Comparison of ENCODE assay signal across 16 mouse cellular contexts in the genomic region with DNA sequence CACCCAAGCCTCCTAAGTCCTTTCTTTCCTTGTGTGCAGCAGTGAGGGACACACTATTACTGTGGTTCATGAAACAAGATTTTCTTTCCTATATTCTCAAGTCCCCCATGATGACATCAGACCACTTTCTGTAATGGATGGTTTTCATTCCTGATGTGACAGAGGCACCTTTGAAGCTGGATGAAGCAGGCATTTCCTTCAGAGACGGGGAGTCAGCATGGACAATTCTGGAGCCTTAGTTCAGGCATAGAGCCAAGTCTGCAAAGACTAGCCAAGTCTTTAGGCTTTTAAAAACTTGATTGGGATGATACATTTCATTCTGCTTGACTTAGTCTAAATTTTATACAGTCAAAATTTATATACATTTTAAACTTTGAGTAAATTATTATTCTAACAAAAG.
DNase-seq lines count a peak whose midpoint lies in the region; ATAC-seq and TF ChIP-seq lines count a peak whose summit lies in the region.
"Had no signal": no experiment of that assay in that cellular context is flagged by ENCODE, and none has a peak within 500 bp of the region (broad histone marks: within the 10 kb centered on the region; RNA-seq: fewer than 3 reads in every experiment).

No protein-coding gene starts in this region.

- H3K9ac ChIP-seq in forebrain, postnatal 0 days = no peak overlapping the region
- no peak overlapping the region for H3K9ac ChIP-seq in forebrain, embryonic 15.5 days (replicated peaks)
- no peak overlapping the region for H3K9ac ChIP-seq in lung, embryonic 14.5 days
- H3K9ac ChIP-seq: hindbrain, embryonic 14.5 days; limb, embryonic 13.5 days; liver, postnatal 0 days had no signal

- ATAC-seq in forebrain, postnatal 0 days = no peak
- no peak for ATAC-seq in forebrain, embryonic 15.5 days (replicated peaks)
- no peak; the same call in 1 of the 2 replicates for ATAC-seq in lung, embryonic 14.5 days (ENCODE audit: insufficient read depth)
- ATAC-seq: liver, postnatal 0 days had no signal

- 22% methylated on average over 1 of the region's 1 CpGs for WGBS in forebrain, postnatal 0 days
- 22% methylated on average over 1 of the region's 1 CpGs for WGBS in forebrain, embryonic 15.5 days
- WGBS in lung, embryonic 14.5 days = 22% methylated on average over 1 of the region's 1 CpGs

- H3K4me3 ChIP-seq in forebrain, postnatal 0 days (ENCODE audit: low read depth, low read length) = no peak overlapping the region
- no peak overlapping the region for H3K4me3 ChIP-seq in forebrain, embryonic 15.5 days
- no peak overlapping the region for H3K4me3 ChIP-seq in lung, embryonic 14.5 days (ENCODE audit: low read depth, low read length)
- H3K4me3 ChIP-seq: limb, embryonic 13.5 days had no signal

- no peaks in the 10 kb centered on the region for H3K27me3 ChIP-seq in forebrain, postnatal 0 days (ENCODE audit: insufficient read depth, low read length)
- no peaks in the 10 kb centered on the region for H3K27me3 ChIP-seq in forebrain, embryonic 15.5 days
- no peaks in the 10 kb centered on the region for H3K27me3 ChIP-seq in lung, embryonic 14.5 days (ENCODE audit: insufficient read depth, low read length)
- H3K27me3 ChIP-seq: limb, embryonic 13.5 days had no signal

- H3K9me3 ChIP-seq in forebrain, postnatal 0 days (ENCODE audit: low read length) = no peaks in the 10 kb centered on the region
- no peaks in the 10 kb centered on the region for H3K9me3 ChIP-seq in forebrain, embryonic 15.5 days
- H3K9me3 ChIP-seq in lung, embryonic 14.5 days (ENCODE audit: low read depth, low read length) = no peaks in the 10 kb centered on the region
- H3K9me3 ChIP-seq: limb, embryonic 13.5 days had no signal

- no peaks in the 10 kb centered on the region for H3K36me3 ChIP-seq in forebrain, postnatal 0 days (ENCODE audit: insufficient read depth)
- H3K36me3 ChIP-seq in forebrain, embryonic 15.5 days = no peaks in the 10 kb centered on the region
- no peaks in the 10 kb centered on the region for H3K36me3 ChIP-seq in lung, embryonic 14.5 days (ENCODE audit: insufficient read depth)
- H3K36me3 ChIP-seq: limb, embryonic 13.5 days had no signal

- TF ChIP-seq CTCF in forebrain, postnatal 0 days (IDR thresholded peaks at IDR 0.05; ENCODE audit: low read depth) = no peak
- TF ChIP-seq CTCF in lung, embryonic 14.5 days (IDR thresholded peaks at IDR 0.05; ENCODE audit: low read depth) = no peak

- no peak overlapping the region for H3K27ac ChIP-seq in forebrain, postnatal 0 days (ENCODE audit: low read depth, low read length)
- no peak overlapping the region for H3K27ac ChIP-seq in forebrain, embryonic 15.5 days (replicated peaks)
- no peak overlapping the region for H3K27ac ChIP-seq in lung, embryonic 14.5 days (ENCODE audit: low read depth)
- H3K27ac ChIP-seq: hindbrain, embryonic 14.5 days; limb, embryonic 13.5 days; macrophage had no signal

- H3K4me2 ChIP-seq in forebrain, postnatal 0 days (ENCODE audit: low read depth) = no peak overlapping the region
- no peak overlapping the region for H3K4me2 ChIP-seq in forebrain, embryonic 15.5 days (replicated peaks)
- no peak overlapping the region for H3K4me2 ChIP-seq in lung, embryonic 14.5 days
- H3K4me2 ChIP-seq: limb, embryonic 13.5 days had no signal

- peak; percentile 24 for DNase-seq in forebrain, postnatal 0 days
- DNase-seq in lung, embryonic 14.5 days = peak; percentile 79
- DNase-seq in lung, postnatal 4 days = no peak
- peak; percentile 15 for DNase-seq in adipocyte (ENCODE audit: low spot score)
- peak; percentile 43 for DNase-seq in cerebellum, adult 9-11 months
- no peak for DNase-seq in frontal cortex, postnatal 14 days (ENCODE audit: low spot score in 2 of 2)
- DNase-seq: gastrocnemius, postnatal 14 days; kidney, adult 11 months; kidney, postnatal 36 days; layer of hippocampus, adult 9-11 months; liver, postnatal 0 days; thymus, adult 18-20 months had no signal

- H3K4me1 ChIP-seq in forebrain, postnatal 0 days (ENCODE audit: insufficient read depth) = no peaks in the 10 kb centered on the region
- peaks cover 15% of the 10 kb centered on the region for H3K4me1 ChIP-seq in forebrain, embryonic 15.5 days
- H3K4me1 ChIP-seq in lung, embryonic 14.5 days (ENCODE audit: insufficient read depth) = no peaks in the 10 kb centered on the region
- H3K4me1 ChIP-seq: limb, embryonic 13.5 days had no signal

Comparison
In these comparisons a context has a peak if more than half of its experiments do, and no peak if none do; other contexts are left out.
1. DNase-seq: peak in forebrain, postnatal 0 days (single experiment), lung, embryonic 14.5 days (single experiment), adipocyte (single experiment) and cerebellum, adult 9-11 months (single experiment); none in lung, postnatal 4 days (0 of 2) and frontal cortex, postnatal 14 days (0 of 2).